7 mouse cellular contexts compared by ENCODE assay signal in the genomic region with DNA sequence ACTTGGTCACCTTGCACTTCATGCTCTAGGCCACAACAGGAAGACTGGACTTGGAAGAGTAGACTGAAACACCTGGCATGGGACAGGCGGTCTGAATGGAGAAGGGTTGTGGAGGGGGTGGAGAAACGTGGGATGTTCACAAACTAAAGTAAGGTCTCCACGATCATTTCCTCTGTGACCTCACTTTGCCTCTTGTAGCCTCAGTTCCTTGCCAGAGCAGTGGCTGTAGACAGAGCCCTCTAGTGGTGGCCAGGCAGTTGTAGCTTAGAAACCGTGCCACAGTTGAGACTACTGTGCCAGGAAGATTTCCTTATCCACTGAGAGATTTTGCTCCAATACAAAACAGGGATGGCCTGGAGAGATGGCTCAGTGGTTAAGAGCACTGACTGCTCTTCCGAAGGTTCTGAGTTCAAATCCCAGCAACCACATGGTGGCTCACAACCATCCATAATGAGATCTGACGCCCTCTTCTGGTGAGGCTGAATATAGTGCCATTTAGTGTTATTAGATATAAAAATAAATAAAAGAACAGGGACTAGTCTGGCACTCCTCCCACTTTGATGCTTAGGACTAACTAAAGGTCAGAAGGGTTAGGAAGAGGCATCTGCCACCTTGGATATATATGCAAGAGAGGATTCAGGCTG. TPM values are rescaled to one million over a fixed set of nuclear protein-coding genes. Genes with fewer than 3 reads are reported as not detected.
A peak's percentile ranks its signal among the peaks of the same experiment; 100 is the strongest.
DNase-seq lines count a peak whose midpoint lies in the region; ATAC-seq lines count a peak whose summit lies in the region.

No protein-coding gene starts in this region.

- no peaks in the 10 kb centered on the region for H3K9me3 ChIP-seq in midbrain, embryonic 10.5 days (replicated peaks)
- H3K9me3 ChIP-seq in midbrain, embryonic 15.5 days, result no peaks in the 10 kb centered on the region

- peaks cover 47% of the 10 kb centered on the region for H3K4me1 ChIP-seq in midbrain, embryonic 10.5 days
- H3K4me1 ChIP-seq in midbrain, embryonic 15.5 days, result peaks cover 34% of the 10 kb centered on the region

- H3K27ac ChIP-seq in midbrain, embryonic 10.5 days (replicated peaks), result no peak overlapping the region
- H3K27ac ChIP-seq in midbrain, embryonic 15.5 days, result no peak overlapping the region

- H3K36me3 ChIP-seq in midbrain, embryonic 10.5 days, result peaks cover 11% of the 10 kb centered on the region
- H3K36me3 ChIP-seq in midbrain, embryonic 15.5 days (replicated peaks), result no peaks in the 10 kb centered on the region

- WGBS in midbrain, embryonic 10.5 days, result 52% methylated on average over 6 of the region's 6 CpGs
- WGBS in midbrain, embryonic 15.5 days, result 51% methylated on average over 6 of the region's 6 CpGs

- peak; percentile 46 for DNase-seq in midbrain, embryonic 10.5 days (ENCODE audit: low spot score)
- DNase-seq in T-cell, adult 2 months (ENCODE audit: low spot score), result peak; percentile 79
- DNase-seq in embryo, embryonic 10 days (ENCODE audit: low spot score), result peak; percentile 76
- DNase-seq in kidney, postnatal 10 days, result peak; percentile 67
- DNase-seq in natural killer cell, adult 2 months (ENCODE audit: low spot score in 2 of 2), result peak; percentile 62 to 69
- no peak for DNase-seq in right cerebral cortex, postnatal 14 days

- no peak overlapping the region for H3K4me3 ChIP-seq in midbrain, embryonic 10.5 days
- H3K4me3 ChIP-seq in midbrain, embryonic 15.5 days, result no peak overlapping the region

- H3K4me2 ChIP-seq in midbrain, embryonic 15.5 days, result no peak overlapping the region

- peaks cover 30% of the 10 kb centered on the region for H3K27me3 ChIP-seq in midbrain, embryonic 10.5 days (ENCODE audit: low read depth, poor library complexity, severe bottlenecking)
- peaks cover 22% of the 10 kb centered on the region for H3K27me3 ChIP-seq in midbrain, embryonic 15.5 days (replicated peaks)

- no peak overlapping the region for H3K9ac ChIP-seq in midbrain, embryonic 15.5 days

- no peak for ATAC-seq in midbrain, embryonic 15.5 days (replicated peaks)

RNA-seq across cellular contexts. Expression of a gene that starts 7.6 kb away (rescaled TPM):
- 1.1 and 1.8 TPM in 2 replicates for polyA plus RNA-seq in midbrain, embryonic 10.5 days (2016; fragmentation: Nextera tagmentation; extraction: Ambion mirVana)
- 3.2 and 3.6 TPM in 2 replicates for polyA plus RNA-seq in midbrain, embryonic 15.5 days (2015; fragmentation: Nextera tagmentation; extraction: Ambion mirVana)

RNA-seq across cellular contexts. Expression of a gene that starts 20.0 kb away (rescaled TPM):
- 0.42 and 0.88 TPM in 2 replicates for polyA plus RNA-seq in midbrain, embryonic 10.5 days (2016; fragmentation: Nextera tagmentation; extraction: Ambion mirVana)
- polyA plus RNA-seq in midbrain, embryonic 15.5 days (2015; fragmentation: Nextera tagmentation; extraction: Ambion mirVana), result 0.56 and 0.83 TPM in 2 replicates

RNA-seq across cellular contexts. Expression of a gene that starts 25.6 kb away (rescaled TPM):
- polyA plus RNA-seq in midbrain, embryonic 10.5 days (2016; fragmentation: Nextera tagmentation; extraction: Ambion mirVana), result 0.30 TPM in 1 of 2 replicates, not detected in the other
- polyA plus RNA-seq in midbrain, embryonic 15.5 days (2015; fragmentation: Nextera tagmentation; extraction: Ambion mirVana), result not detected in 2 replicates

RNA-seq across cellular contexts. Expression of a gene that starts 40.9 kb away (rescaled TPM):
- polyA plus RNA-seq in midbrain, embryonic 10.5 days (2016; fragmentation: Nextera tagmentation; extraction: Ambion mirVana), result 131 and 138 TPM in 2 replicates
- 113 and 118 TPM in 2 replicates for polyA plus RNA-seq in midbrain, embryonic 15.5 days (2015; fragmentation: Nextera tagmentation; extraction: Ambion mirVana)

RNA-seq across cellular contexts. Expression of a gene that starts 41.1 kb away (rescaled TPM):
- 14.0 and 15.3 TPM in 2 replicates for polyA plus RNA-seq in midbrain, embryonic 10.5 days (2016; fragmentation: Nextera tagmentation; extraction: Ambion mirVana)
- polyA plus RNA-seq in midbrain, embryonic 15.5 days (2015; fragmentation: Nextera tagmentation; extraction: Ambion mirVana), result 38.5 and 38.9 TPM in 2 replicates
